Mouse (Mus musculus) left cerebral cortex, adult 11 months (tissue): ENCODE results near the gene Dph7.
"Not testable (repeated sequence)": the region's sequence is repeated elsewhere in the genome, so short reads cannot be mapped to it uniquely, and the experiment has no call there.

Experiments used
- DNase-seq: peaks from one replicate; pipeline ENCODE4 v3.0.0; 2022; ENCODE audit warnings: low spot score

The Dph7 gene

GRCm38 (mm10) chr2:24970386-24970785, 8.2 kb downstream of the Dph7 start:
- no peak for DNase-seq

GRCm38 (mm10) chr2:24974452-24974851, 12.3 kb downstream of the Dph7 start:
- not testable (repeated sequence) for DNase-seq

- DNase-seq = peak; percentile 94
Measured at GRCm38 (mm10) chr2:24974906-24975703, 12.9 kb downstream of the Dph7 start, which contains the start of gene Mrpl41. Gene Mrpl41, minus strand, starts transcription at chr2:24975098.

GRCm38 (mm10) chr2:24975704-24976297, 13.6 kb downstream of the Dph7 start, which contains the start of gene Pnpla7:
Gene Pnpla7, plus strand, starts transcription at chr2:24976033.
- DNase-seq = peak; percentile 57

GRCm38 (mm10) chr2:24976960-24977359, 14.8 kb downstream of the Dph7 start:
- no peak for DNase-seq

GRCm38 (mm10) chr2:24987762-24988161, 25.6 kb downstream of the Dph7 start:
- no peak for DNase-seq

- DNase-seq = no peak
Measured at GRCm38 (mm10) chr2:24995332-24995731, 33.1 kb downstream of the Dph7 start.

- no peak for DNase-seq
Measured at GRCm38 (mm10) chr2:24996471-24996870, 34.3 kb downstream of the Dph7 start.

- DNase-seq = no peak
Measured at GRCm38 (mm10) chr2:25000544-25001235, 38.5 kb downstream of the Dph7 start.

GRCm38 (mm10) chr2:25003946-25004786, 42.0 kb downstream of the Dph7 start:
- DNase-seq = no peak

GRCm38 (mm10) chr2:25006767-25007166, 44.6 kb downstream of the Dph7 start:
- DNase-seq = no peak

- no peak for DNase-seq
Measured at GRCm38 (mm10) chr2:25008250-25008649, 46.0 kb downstream of the Dph7 start.
